Mouse (Mus musculus) liver, embryonic 16.5 days (tissue): ENCODE results near the gene Commd3. TPM values are rescaled to one million over a fixed set of nuclear protein-coding genes. Genes with fewer than 3 reads are reported as not detected.

Experiments
- ATAC-seq: fragments of 200-750 bp; cut with Nextera tagmentation; 2 replicates; pipeline ENCODE4 v1.8.0; 2017; ENCODE audit warnings: low read depth, mild to moderate bottlenecking, moderate number of reproducible peaks, moderate library complexity
- H3K27ac ChIP-seq: fragments of 300-500 bp; sonication (generic); 2 replicates; pipeline ENCODE4 v1.5.1; 2014; ENCODE audit warnings: mild to moderate bottlenecking, low read length
- H3K27me3 ChIP-seq: fragments of 300-500 bp; sonication (generic); 2 replicates; pipeline ENCODE4 v1.6.1; 2014; ENCODE audit warnings: low read depth, low read length, mixed read lengths; ENCODE audit not compliant: control insufficient read depth, insufficient read depth
- H3K36me3 ChIP-seq: fragments of 300-500 bp; sonication (generic); 2 replicates; pipeline ENCODE4 v1.6.1; 2014; ENCODE audit warnings: mild to moderate bottlenecking; ENCODE audit not compliant: control insufficient read depth, insufficient read depth
- H3K4me1 ChIP-seq: fragments of 300-500 bp; sonication (generic); 2 replicates; pipeline ENCODE4 v1.6.1; 2014; ENCODE audit warnings: low read depth, low read length, mixed read lengths; ENCODE audit not compliant: control insufficient read depth
- H3K4me2 ChIP-seq: fragments of 300-500 bp; sonication (generic); 2 replicates; pipeline ENCODE4 v1.6.1; 2014; ENCODE audit warnings: low read depth, low read length, mixed read lengths
- H3K4me3 ChIP-seq: fragments of 300-500 bp; sonication (generic); 2 replicates; pipeline ENCODE4 v1.5.1; 2014; ENCODE audit warnings: low read depth, mild to moderate bottlenecking, low read length
- H3K9ac ChIP-seq: fragments of 300-500 bp; sonication (generic); 2 replicates; pipeline ENCODE4 v1.6.1; 2014; ENCODE audit warnings: low read depth, low read length
- H3K9me3 ChIP-seq: fragments of 300-500 bp; sonication (generic); replicated peaks from 2 replicates; pipeline ENCODE4 v1.6.1; 2016; ENCODE audit warnings: low read length; ENCODE audit not compliant: control insufficient read depth
- WGBS: fragments of 180-500 bp; shearing (Covaris S2); extraction: QIAGEN DNeasy Blood & Tissue Kit; methylation state at CpG from one replicate; pipeline ENCODE4 v1.1.7; 2014; ENCODE audit not compliant: insufficient replicate concordance; 5-methylcytosine and 5-hydroxymethylcytosine counted together
- polyA plus RNA-seq: library from polyadenylated mRNA; unstranded; fragments of >200 nt; fragmentation: Nextera tagmentation; extraction: Ambion mirVana; gene quantifications from 2 replicates; pipeline ENCODE4 v1.2.1, GENCODE M21; 2015

The Commd3 gene
- polyA plus RNA-seq, 1 experiment from 2014 or later: 80.2 TPM

- Histone ChIP-seq H3K27ac (no peak overlapping the region), H3K27me3 (peaks cover 52% of the 10 kb centered on the region), H3K36me3 (no peaks in the 10 kb centered on the region), H3K4me1 (peaks cover 4% of the 10 kb centered on the region), H3K4me2 (peak overlapping the region; percentile 37), H3K9me3 (no peaks in the 10 kb centered on the region), H3K9ac (no peak overlapping the region), H3K4me3 (peak overlapping the region; percentile 36; the same call in 1 of the 2 replicates)
- 6% methylated on average over 28 of the region's 29 CpGs for WGBS
- no peak for ATAC-seq
Observed at GRCm38 (mm10) chr2:18680961-18681360, 8.8 kb downstream of the Commd3 start.

DNA sequence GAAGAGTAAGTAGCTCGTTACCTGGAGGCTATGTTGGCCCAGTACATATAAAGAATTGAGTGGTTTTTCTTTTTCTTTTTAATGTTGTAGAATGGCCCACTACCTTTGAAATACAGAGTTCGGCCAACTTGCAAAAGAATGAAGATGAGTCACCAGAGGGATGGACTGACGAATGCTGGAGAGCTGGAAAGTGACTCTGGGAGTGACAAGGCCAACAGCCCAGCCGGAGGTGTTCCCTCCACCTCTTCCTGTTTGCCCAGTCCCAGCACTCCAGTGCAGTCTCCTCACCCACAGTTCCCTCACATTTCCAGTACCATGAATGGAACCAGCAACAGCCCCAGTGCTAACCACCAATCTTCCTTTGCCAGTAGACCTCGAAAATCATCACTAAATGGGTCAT lies 11.9 kb downstream of the Commd3 start:
- Histone ChIP-seq H3K4me1 (peaks cover 7% of the 10 kb centered on the region), H3K4me2 (no peak overlapping the region), H3K9me3 (no peaks in the 10 kb centered on the region), H3K4me3 (no peak overlapping the region), H3K27ac (no peak overlapping the region), H3K36me3 (no peaks in the 10 kb centered on the region), H3K27me3 (peaks cover 52% of the 10 kb centered on the region), H3K9ac (no peak overlapping the region)
- WGBS: 73% methylated on average over 5 of the region's 5 CpGs
- ATAC-seq: no peak

DNA sequence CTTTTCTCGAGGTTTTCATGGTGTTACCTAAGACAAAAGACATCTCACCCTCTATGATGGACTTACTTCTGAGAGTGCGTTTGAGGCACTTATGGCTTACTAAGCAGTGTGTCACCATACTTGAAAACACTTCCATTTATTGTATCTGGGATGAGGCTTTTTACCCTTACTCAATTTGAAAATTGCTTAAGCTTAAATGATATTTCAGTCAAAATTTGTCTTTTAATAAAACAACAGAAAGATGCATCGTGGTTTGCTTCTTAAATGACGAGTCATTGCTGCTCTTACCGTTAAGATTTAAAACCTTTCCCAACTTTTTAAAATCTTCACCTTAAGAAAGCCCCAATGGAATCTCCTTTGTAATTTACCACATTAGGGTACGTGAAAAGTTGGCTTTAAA lies 14.2 kb downstream of the Commd3 start:
- Histone ChIP-seq H3K4me2 (no peak overlapping the region), H3K27ac (no peak overlapping the region), H3K9me3 (no peaks in the 10 kb centered on the region), H3K9ac (no peak overlapping the region), H3K36me3 (no peaks in the 10 kb centered on the region), H3K4me1 (peaks cover 15% of the 10 kb centered on the region), H3K4me3 (no peak overlapping the region), H3K27me3 (peaks cover 52% of the 10 kb centered on the region)
- WGBS: 42% methylated on average over 6 of the region's 6 CpGs
- ATAC-seq: no peak

DNA sequence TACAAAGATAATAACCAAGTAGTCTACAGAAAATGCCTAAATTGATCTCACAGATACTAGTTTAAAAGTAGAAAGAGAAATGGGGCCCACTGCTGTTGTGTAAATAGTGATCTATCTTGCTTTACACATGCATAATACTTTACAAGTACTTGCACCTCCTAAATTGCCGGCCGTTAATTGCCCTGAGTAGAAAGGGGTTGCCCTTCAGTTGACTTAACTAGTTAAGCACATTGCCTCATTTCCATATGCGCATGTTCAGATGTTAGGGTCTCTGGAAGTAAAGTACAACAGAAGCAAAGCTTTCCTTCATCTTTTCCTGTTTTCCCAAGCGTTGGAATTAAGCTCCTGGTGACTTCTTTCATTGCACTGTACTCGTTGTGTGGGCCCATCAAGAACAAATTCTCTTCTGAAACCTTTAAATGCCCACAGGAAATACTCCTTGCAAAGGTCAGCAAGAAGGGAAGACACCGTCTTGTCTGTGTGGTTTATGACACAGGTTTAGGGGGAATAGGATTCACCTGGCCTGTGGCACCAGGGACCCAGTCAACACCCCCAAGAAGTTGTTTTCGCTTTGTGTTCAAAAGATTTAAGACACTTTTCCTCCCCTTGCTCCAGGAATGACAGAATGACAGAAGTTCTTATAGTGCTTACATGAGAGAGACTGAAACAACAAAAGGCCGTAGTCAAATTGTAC lies 14.8 kb downstream of the Commd3 start:
- H3K36me3 ChIP-seq: no peaks in the 10 kb centered on the region
- no peak overlapping the region for H3K9ac ChIP-seq
- peaks cover 15% of the 10 kb centered on the region for H3K4me1 ChIP-seq
- WGBS: 33% methylated on average over 8 of the region's 8 CpGs
- H3K27me3 ChIP-seq: peaks cover 54% of the 10 kb centered on the region
- no peaks in the 10 kb centered on the region for H3K9me3 ChIP-seq
- no peak overlapping the region for H3K27ac ChIP-seq
- no peak overlapping the region for H3K4me2 ChIP-seq
- H3K4me3 ChIP-seq: no peak overlapping the region
- ATAC-seq: no peak

- H3K9me3 ChIP-seq: no peaks in the 10 kb centered on the region
- no peaks in the 10 kb centered on the region for H3K36me3 ChIP-seq
- peaks cover 61% of the 10 kb centered on the region for H3K27me3 ChIP-seq
- no peak overlapping the region for H3K27ac ChIP-seq
- H3K4me2 ChIP-seq: no peak overlapping the region
- H3K9ac ChIP-seq: no peak overlapping the region
- WGBS: 7% methylated on average over 9 of the region's 9 CpGs
- H3K4me3 ChIP-seq: no peak overlapping the region
- ATAC-seq: no peak
- peaks cover 15% of the 10 kb centered on the region for H3K4me1 ChIP-seq
Observed at GRCm38 (mm10) chr2:18687671-18688170, 15.5 kb downstream of the Commd3 start.

DNA sequence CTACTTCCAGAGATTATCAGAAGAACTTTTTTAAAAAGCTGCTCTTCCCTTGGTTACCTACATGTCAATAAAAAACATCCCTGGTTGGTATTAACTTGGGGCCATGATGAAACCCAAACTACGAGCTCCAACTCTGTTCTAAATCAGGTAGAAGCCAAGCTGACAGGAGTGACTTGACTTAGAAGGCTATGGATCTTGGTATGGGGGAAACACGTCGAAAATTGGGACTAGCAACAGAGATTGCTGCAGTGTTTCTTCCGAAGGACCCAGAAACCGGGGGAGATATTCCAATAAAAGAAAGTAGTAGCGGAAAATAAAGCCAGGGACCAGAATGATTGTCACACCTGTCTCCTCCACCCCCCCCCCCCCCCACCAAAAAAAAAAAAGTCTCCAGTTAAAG lies 16.1 kb downstream of the Commd3 start:
- H3K9me3 ChIP-seq: no peaks in the 10 kb centered on the region
- no peak overlapping the region for H3K4me3 ChIP-seq
- H3K4me2 ChIP-seq: peak overlapping the region; percentile 73
- 2% methylated on average over 6 of the region's 6 CpGs for WGBS
- H3K4me1 ChIP-seq: peaks cover 15% of the 10 kb centered on the region
- no peak for ATAC-seq
- no peak overlapping the region for H3K27ac ChIP-seq
- peaks cover 66% of the 10 kb centered on the region for H3K27me3 ChIP-seq
- no peak overlapping the region for H3K9ac ChIP-seq
- no peaks in the 10 kb centered on the region for H3K36me3 ChIP-seq

DNA sequence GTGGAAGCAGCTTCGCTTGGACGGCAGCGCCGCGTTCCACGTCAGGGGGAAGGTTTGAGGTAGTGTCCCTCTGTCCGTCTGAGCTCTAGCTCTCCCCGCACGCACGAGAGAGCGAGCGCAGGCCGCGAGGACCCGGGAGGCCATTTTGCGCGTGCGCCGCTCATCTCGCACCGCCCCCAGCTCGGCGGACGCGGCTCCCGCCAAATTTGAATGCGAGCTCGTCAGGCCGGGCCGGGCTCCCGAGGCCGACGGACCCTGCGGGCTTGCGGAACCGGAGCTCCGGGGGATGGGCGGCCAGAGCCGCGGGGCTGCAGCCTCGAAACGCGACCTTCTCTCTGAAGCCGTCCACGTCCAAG lies 16.5 kb downstream of the Commd3 start:
- peaks cover 15% of the 10 kb centered on the region for H3K4me1 ChIP-seq
- under 1% methylated on average over 44 of the region's 45 CpGs for WGBS

DNA sequence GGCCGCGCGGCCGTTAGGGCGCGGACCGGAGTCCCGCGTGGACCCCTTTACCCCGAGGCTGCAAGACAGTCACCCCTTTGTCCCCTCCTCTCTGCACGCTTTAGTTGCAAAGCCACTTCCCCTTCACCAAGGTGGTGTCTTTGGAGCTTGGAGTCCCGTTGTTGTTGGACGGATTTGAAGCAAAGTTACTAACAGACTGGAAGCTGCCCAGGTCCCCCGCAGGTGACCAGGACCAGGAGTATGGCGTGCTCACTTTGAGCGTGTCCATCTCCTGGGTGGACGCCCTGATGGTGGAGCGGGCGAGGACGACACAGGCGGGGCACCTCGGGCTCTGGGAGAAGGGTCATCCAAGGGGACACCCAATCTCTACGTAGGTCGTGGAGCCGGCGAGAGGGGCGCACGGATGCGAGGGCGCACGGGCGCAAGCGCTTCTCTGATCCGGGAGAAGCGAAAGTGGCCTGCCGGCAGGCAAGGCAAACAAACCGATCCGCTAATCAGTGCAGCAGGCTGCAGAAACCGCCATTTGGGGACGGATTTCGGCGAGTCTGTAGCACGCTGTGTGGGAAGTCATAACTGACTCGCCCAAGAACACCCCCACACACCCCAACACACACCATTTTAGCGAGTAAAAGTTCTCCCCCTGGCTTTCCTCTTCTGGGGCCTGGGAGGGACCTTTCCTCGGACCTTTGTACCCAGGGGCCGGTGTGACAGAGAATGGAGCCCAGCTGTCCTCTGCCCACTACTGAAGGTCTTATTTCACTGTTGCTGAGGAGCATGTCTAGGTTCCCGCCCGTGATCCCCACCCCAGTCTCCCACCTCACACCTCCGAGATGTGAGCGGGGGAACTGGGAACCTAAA lies 17.1 kb downstream of the Commd3 start:
- 1% methylated on average over 51 of the region's 51 CpGs for WGBS
- Histone ChIP-seq H3K4me2 (peak overlapping the region; percentile 73), H3K9ac (no peak overlapping the region), H3K9me3 (no peaks in the 10 kb centered on the region), H3K27ac (no peak overlapping the region), H3K36me3 (no peaks in the 10 kb centered on the region), H3K27me3 (peaks cover 74% of the 10 kb centered on the region), H3K4me3 (peak overlapping the region; percentile 60), H3K4me1 (peaks cover 15% of the 10 kb centered on the region)
- ATAC-seq: peak; percentile 36

More for the DNA sequence above, 16.5 kb downstream of the Commd3 start:
- H3K9me3 ChIP-seq: no peaks in the 10 kb centered on the region
- no peaks in the 10 kb centered on the region for H3K36me3 ChIP-seq
- H3K4me2 ChIP-seq: peak overlapping the region; percentile 73
- H3K4me3 ChIP-seq: peak overlapping the region; percentile 60
- peaks cover 68% of the 10 kb centered on the region for H3K27me3 ChIP-seq
- H3K27ac ChIP-seq: no peak overlapping the region
- no peak for ATAC-seq
- no peak overlapping the region for H3K9ac ChIP-seq
